Mouse (Mus musculus) megakaryocyte, adult 5-6 weeks (primary cell): Measurements from ENCODE around the gene Slc6a3. TPM values are rescaled to one million over a fixed set of nuclear protein-coding genes. Genes with fewer than 3 reads are reported as not detected.

Experiments
- ATAC-seq: 2 replicates; pipeline ENCODE4 v1.8.0; 2016; ENCODE audit warnings: mild to moderate bottlenecking, inconsistent platforms; ENCODE audit not compliant: poor library complexity, severe bottlenecking
- total RNA-seq, 2 experiments: library from RNA; stranded (forward) in 1 of 2; stranded (reverse) in 1 of 2; fragments of 153-499, 151-499 nt in 1 of 2; fragments of 221-1000, 200-1000 nt in 1 of 2; gene quantifications; 2 replicates each; pipeline versions ENCODE4 v1.2.3 to v1.2.4; 2015 to 2017

Slc6a3 gene
- not detected in 2 replicates for total RNA-seq (2015)
- total RNA-seq (2017) = 0.07 TPM in 1 of 2 replicates, not detected in the other

GRCm38 (mm10) chr13:73536403-73536821 lies at the start of gene Slc6a3:
Gene Slc6a3 (plus strand): TSS chr13:73536747.
- no peak for ATAC-seq

GRCm38 (mm10) chr13:73488105-73488504 lies 48.4 kb upstream of the Slc6a3 start:
- ATAC-seq = no peak

GRCm38 (mm10) chr13:73488707-73489106 lies 47.8 kb upstream of the Slc6a3 start:
- peak; percentile 53 for ATAC-seq

GRCm38 (mm10) chr13:73489986-73490385 lies 46.6 kb upstream of the Slc6a3 start:
- ATAC-seq = peak; percentile 86

GRCm38 (mm10) chr13:73490564-73491170 lies 45.9 kb upstream of the Slc6a3 start:
- no peak for ATAC-seq

- ATAC-seq = no peak
These were observed 43.4 kb upstream of the Slc6a3 start for GRCm38 (mm10) chr13:73493183-73493582.

GRCm38 (mm10) chr13:73494528-73494927 lies 42.0 kb upstream of the Slc6a3 start:
- no peak for ATAC-seq

GRCm38 (mm10) chr13:73496137-73496536 lies 40.4 kb upstream of the Slc6a3 start:
- ATAC-seq = no peak

- peak; percentile 46 for ATAC-seq
These were observed 36.5 kb upstream of the Slc6a3 start for GRCm38 (mm10) chr13:73499893-73500604.

- ATAC-seq = peak; percentile 55; the same call in 1 of the 2 replicates
These were observed 33.8 kb upstream of the Slc6a3 start for GRCm38 (mm10) chr13:73502719-73503118.

GRCm38 (mm10) chr13:73505686-73506467 lies 30.7 kb upstream of the Slc6a3 start:
- ATAC-seq = peak; percentile 94

- no peak for ATAC-seq
These were observed 27.6 kb upstream of the Slc6a3 start for GRCm38 (mm10) chr13:73508817-73509550.

GRCm38 (mm10) chr13:73509869-73510268 lies 26.7 kb upstream of the Slc6a3 start:
- no peak for ATAC-seq

- peak; percentile 90 for ATAC-seq
These were observed 23.5 kb upstream of the Slc6a3 start for GRCm38 (mm10) chr13:73512776-73513673.

GRCm38 (mm10) chr13:73516886-73517285 lies 19.7 kb upstream of the Slc6a3 start:
- no peak for ATAC-seq

GRCm38 (mm10) chr13:73533716-73534115 lies 2.8 kb upstream of the Slc6a3 start:
- no peak for ATAC-seq

- no peak for ATAC-seq
These were observed 1.3 kb upstream of the Slc6a3 start for GRCm38 (mm10) chr13:73535287-73535686.

- ATAC-seq = no peak
These were observed 277 bp downstream of the Slc6a3 start for GRCm38 (mm10) chr13:73536824-73537223.

GRCm38 (mm10) chr13:73564201-73564600 lies 27.7 kb downstream of the Slc6a3 start:
- no peak for ATAC-seq

- no peak for ATAC-seq
These were observed 38.5 kb downstream of the Slc6a3 start for GRCm38 (mm10) chr13:73575051-73575450.
